Mouse (Mus musculus) testis, adult 2 months (tissue): Measurements from ENCODE around the gene Vps35l. TPM values are rescaled to one million over a fixed set of nuclear protein-coding genes. Genes with fewer than 3 reads are reported as not detected.

Experiments
- H3K27ac ChIP-seq: fragments of 200-500 bp; 2 replicates; pipeline ENCODE4 v1.5.1; 2012; ENCODE audit warnings: low read depth, low read length; ENCODE audit not compliant: control insufficient read depth, insufficient read depth
- H3K27me3 ChIP-seq: fragments of 200-500 bp; 2 replicates; pipeline ENCODE4 v1.6.1; 2012; ENCODE audit warnings: mild to moderate bottlenecking, low read length, moderate library complexity; ENCODE audit not compliant: control insufficient read depth, insufficient read depth
- H3K36me3 ChIP-seq: fragments of 200-500 bp; 2 replicates; pipeline ENCODE4 v1.6.1; 2012; ENCODE audit warnings: mild to moderate bottlenecking, low read length; ENCODE audit not compliant: control insufficient read depth, insufficient read depth
- H3K4me1 ChIP-seq: fragments of 200-500 bp; 2 replicates; pipeline ENCODE4 v1.6.1; 2012; ENCODE audit warnings: low read length; ENCODE audit not compliant: control insufficient read depth, insufficient read depth
- H3K4me3 ChIP-seq: fragments of 200-500 bp; 2 replicates; pipeline ENCODE4 v1.5.1; 2012; ENCODE audit warnings: low read depth, mild to moderate bottlenecking, low read length, moderate library complexity, mixed read lengths; ENCODE audit not compliant: control insufficient read depth
- CTCF ChIP-seq: fragments of 200-500 bp; IDR thresholded peaks from 2 replicates; pipeline ENCODE4 v1.5.1; 2012; ENCODE audit warnings: low read depth, mild to moderate bottlenecking, inconsistent platforms, low read length, moderate library complexity; ENCODE audit not compliant: control insufficient read depth, insufficient read depth, insufficient replicate concordance
- POLR2A ChIP-seq: fragments of 200-500 bp; IDR thresholded peaks from 2 replicates; pipeline ENCODE4 v1.6.1; 2012; ENCODE audit warnings: low read depth, mild to moderate bottlenecking, inconsistent platforms, low read length, moderate library complexity; ENCODE audit not compliant: control insufficient read depth
- polyA plus RNA-seq: library from polyadenylated mRNA; depleted of rRNA; stranded (reverse); fragments of >200 nt; gene quantifications from 2 replicates; pipeline ENCODE4 v1.2.3, GENCODE M21; 2012

Gene Vps35l
- polyA plus RNA-seq, 1 experiment: 29.5 TPM

- no peak overlapping the region for H3K27ac ChIP-seq
- H3K4me1 ChIP-seq: no peaks in the 10 kb centered on the region
- no peaks in the 10 kb centered on the region for H3K27me3 ChIP-seq
- H3K36me3 ChIP-seq: no peaks in the 10 kb centered on the region; the same call in 1 of the 2 replicates
- H3K4me3 ChIP-seq: no peak overlapping the region
- no peak for TF ChIP-seq POLR2A
- TF ChIP-seq CTCF: no peak
These were observed 15.7 kb downstream of the Vps35l start for GRCm38 (mm10) chr7:118755756-118756155.

- no peak overlapping the region for H3K27ac ChIP-seq
- TF ChIP-seq POLR2A: no peak
- TF ChIP-seq CTCF: no peak
- H3K36me3 ChIP-seq: no peaks in the 10 kb centered on the region; the same call in none of the 2 replicates
- no peaks in the 10 kb centered on the region for H3K27me3 ChIP-seq
- no peak overlapping the region for H3K4me3 ChIP-seq
- H3K4me1 ChIP-seq: no peaks in the 10 kb centered on the region
These were observed 16.7 kb downstream of the Vps35l start for GRCm38 (mm10) chr7:118756490-118757265.

GRCm38 (mm10) chr7:118758369-118758768 lies 18.3 kb downstream of the Vps35l start:
- Histone ChIP-seq H3K4me1 (no peaks in the 10 kb centered on the region), H3K36me3 (no peaks in the 10 kb centered on the region; the same call in 1 of the 2 replicates), H3K27me3 (no peaks in the 10 kb centered on the region), H3K27ac (no peak overlapping the region), H3K4me3 (no peak overlapping the region)
- TF ChIP-seq POLR2A (no peak), CTCF (no peak)

GRCm38 (mm10) chr7:118759372-118759771 lies 19.3 kb downstream of the Vps35l start:
- Histone ChIP-seq H3K27ac (no peak overlapping the region), H3K4me3 (no peak overlapping the region), H3K4me1 (no peaks in the 10 kb centered on the region), H3K36me3 (no peaks in the 10 kb centered on the region; the same call in 1 of the 2 replicates), H3K27me3 (no peaks in the 10 kb centered on the region)
- TF ChIP-seq POLR2A (no peak), CTCF (no peak)

GRCm38 (mm10) chr7:118763939-118764338 lies 23.9 kb downstream of the Vps35l start:
- Histone ChIP-seq H3K4me1 (no peaks in the 10 kb centered on the region), H3K4me3 (no peak overlapping the region), H3K36me3 (no peaks in the 10 kb centered on the region; the same call in none of the 2 replicates), H3K27me3 (no peaks in the 10 kb centered on the region), H3K27ac (no peak overlapping the region)
- TF ChIP-seq CTCF (no peak), POLR2A (no peak)

- H3K4me1 ChIP-seq: no peaks in the 10 kb centered on the region
- TF ChIP-seq CTCF (no peak), POLR2A (no peak)
- no peak overlapping the region for H3K4me3 ChIP-seq
- no peak overlapping the region for H3K27ac ChIP-seq
- H3K36me3 ChIP-seq: no peaks in the 10 kb centered on the region; the same call in none of the 2 replicates
- H3K27me3 ChIP-seq: no peaks in the 10 kb centered on the region
These were observed 24.7 kb downstream of the Vps35l start for GRCm38 (mm10) chr7:118764725-118765124.

GRCm38 (mm10) chr7:118765604-118766003 lies 25.6 kb downstream of the Vps35l start:
- H3K27me3 ChIP-seq: no peaks in the 10 kb centered on the region
- no peaks in the 10 kb centered on the region for H3K4me1 ChIP-seq
- no peak for TF ChIP-seq POLR2A
- no peak for TF ChIP-seq CTCF
- H3K36me3 ChIP-seq: no peaks in the 10 kb centered on the region; the same call in none of the 2 replicates
- H3K4me3 ChIP-seq: no peak overlapping the region
- H3K27ac ChIP-seq: no peak overlapping the region
